Mouse (Mus musculus): ENCODE measurements around the gene Dtnbp1. TPM values are rescaled to one million over a fixed set of nuclear protein-coding genes. Genes with fewer than 3 reads are reported as not detected.

Dtnbp1 gene
- polyA plus RNA-seq, 1 experiment from 2014 or later = 93.0 TPM

- 69% methylated on average over 18 of the region's 18 CpGs for WGBS
Measured at GRCm38 (mm10) chr13:44932307-44933264, 69.4 kb downstream of the Dtnbp1 start.

DNA sequence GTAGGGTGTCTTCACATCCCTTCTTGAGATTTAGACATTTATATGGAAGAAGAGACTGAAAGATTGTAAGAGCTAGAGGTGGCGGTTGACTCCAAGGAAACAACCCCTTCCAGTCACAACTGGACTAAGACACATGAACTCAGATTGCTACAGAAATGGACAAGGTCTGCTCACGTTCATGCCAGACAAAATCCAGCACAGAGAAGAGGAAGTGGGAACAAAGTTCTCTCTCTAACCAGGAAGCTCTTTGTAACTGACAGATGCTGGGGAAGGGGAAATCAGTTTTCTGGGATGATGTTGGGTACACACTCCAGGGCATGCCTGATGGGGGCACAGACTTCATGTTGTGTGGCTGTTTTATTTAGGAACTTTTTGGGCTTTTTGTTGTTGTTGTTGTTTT, 75.6 kb downstream of the Dtnbp1 start:
- no peak for TF ChIP-seq CTCF (IDR thresholded peaks at IDR 0.05; ENCODE audit: low read depth)
- peaks cover 35% of the 10 kb centered on the region for H3K36me3 ChIP-seq (ENCODE audit: insufficient read depth, low read length)

More at GRCm38 (mm10) chr13:44932307-44933264, 69.4 kb downstream of the Dtnbp1 start:
- ATAC-seq (replicated peaks; ENCODE audit: low FRiP score, low read depth) (no peak), DNase-seq (ENCODE audit: low spot score) (no peak)
- Histone ChIP-seq H3K4me1 (replicated peaks; ENCODE audit: insufficient read depth, low read length) (no peaks in the 10 kb centered on the region; the same call in 1 of the 2 replicates), H3K27me3 (ENCODE audit: insufficient read depth, low read length) (no peaks in the 10 kb centered on the region), H3K36me3 (ENCODE audit: insufficient read depth, low read length) (0 out of 2 replicates have a peak, but pooled peaks cover 5% of the 10 kb centered on the region), H3K4me3 (replicated peaks; ENCODE audit: low read depth, low read length) (no peak overlapping the region), H3K9me3 (replicated peaks; ENCODE audit: low read length) (no peaks in the 10 kb centered on the region), H3K27ac (no peak overlapping the region), H3K4me2 (ENCODE audit: low read length) (no peak overlapping the region), H3K9ac (ENCODE audit: low read depth, low read length) (no peak overlapping the region)
- no peak for TF ChIP-seq CTCF (IDR thresholded peaks at IDR 0.05; ENCODE audit: low read depth)

GRCm38 (mm10) chr13:44925173-44925572, 76.8 kb downstream of the Dtnbp1 start:
- no peak for TF ChIP-seq CTCF (IDR thresholded peaks at IDR 0.05; ENCODE audit: low read depth)
- H3K27ac ChIP-seq = no peak overlapping the region
- no peak overlapping the region for H3K9ac ChIP-seq (ENCODE audit: low read depth, low read length)
- H3K4me3 ChIP-seq (replicated peaks; ENCODE audit: low read depth, low read length) = no peak overlapping the region
- no peaks in the 10 kb centered on the region for H3K9me3 ChIP-seq (replicated peaks; ENCODE audit: low read length)
- no peak overlapping the region for H3K4me2 ChIP-seq (ENCODE audit: low read length)
- ATAC-seq (replicated peaks; ENCODE audit: low FRiP score, low read depth) = no peak
- WGBS = 91% methylated on average over 2 of the region's 2 CpGs
- peaks cover 36% of the 10 kb centered on the region for H3K36me3 ChIP-seq (ENCODE audit: insufficient read depth, low read length)
- no peak for DNase-seq (ENCODE audit: low spot score)
- H3K27me3 ChIP-seq (ENCODE audit: insufficient read depth, low read length) = no peaks in the 10 kb centered on the region
- H3K4me1 ChIP-seq (replicated peaks; ENCODE audit: insufficient read depth, low read length) = no peaks in the 10 kb centered on the region

More for the DNA sequence above, 75.6 kb downstream of the Dtnbp1 start:
- Histone ChIP-seq H3K27me3 (ENCODE audit: insufficient read depth, low read length) (no peaks in the 10 kb centered on the region), H3K27ac (no peak overlapping the region), H3K4me1 (replicated peaks; ENCODE audit: insufficient read depth, low read length) (no peaks in the 10 kb centered on the region), H3K9ac (ENCODE audit: low read depth, low read length) (no peak overlapping the region), H3K9me3 (replicated peaks; ENCODE audit: low read length) (no peaks in the 10 kb centered on the region), H3K4me3 (replicated peaks; ENCODE audit: low read depth, low read length) (no peak overlapping the region), H3K4me2 (ENCODE audit: low read length) (no peak overlapping the region)
- no peak for ATAC-seq (replicated peaks; ENCODE audit: low FRiP score, low read depth)
- no peak for DNase-seq (ENCODE audit: low spot score)
- 82% methylated on average over 2 of the region's 2 CpGs for WGBS

DNA sequence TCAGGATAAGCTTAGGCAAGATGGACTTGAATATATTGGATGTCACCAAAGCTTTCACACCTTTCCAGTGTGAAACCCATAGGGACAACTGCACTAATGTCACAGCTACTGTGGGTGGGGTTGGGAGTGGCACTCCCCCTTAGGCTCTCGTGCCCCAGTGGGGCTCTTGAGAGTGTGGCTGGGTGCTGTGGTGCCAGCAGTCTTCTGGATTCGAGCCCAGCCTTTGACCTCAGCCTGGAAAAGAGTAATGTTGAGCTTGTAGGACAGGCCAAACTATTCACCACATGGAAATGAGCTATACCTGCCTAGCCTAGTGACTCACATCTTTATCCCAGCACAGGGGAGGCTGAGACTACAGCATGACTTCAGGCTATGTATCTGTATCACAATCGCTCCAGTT, 77.9 kb downstream of the Dtnbp1 start:
- Histone ChIP-seq H3K4me3 (replicated peaks; ENCODE audit: low read depth, low read length) (no peak overlapping the region), H3K4me1 (replicated peaks; ENCODE audit: insufficient read depth, low read length) (no peaks in the 10 kb centered on the region), H3K9ac (ENCODE audit: low read depth, low read length) (no peak overlapping the region), H3K36me3 (ENCODE audit: insufficient read depth, low read length) (peaks cover 42% of the 10 kb centered on the region), H3K9me3 (replicated peaks; ENCODE audit: low read length) (no peaks in the 10 kb centered on the region), H3K27me3 (ENCODE audit: insufficient read depth, low read length) (no peaks in the 10 kb centered on the region), H3K4me2 (ENCODE audit: low read length) (no peak overlapping the region), H3K27ac (no peak overlapping the region)
- ATAC-seq (replicated peaks; ENCODE audit: low FRiP score, low read depth) (no peak), DNase-seq (ENCODE audit: low spot score) (no peak)
- WGBS = 91% methylated on average over 3 of the region's 3 CpGs
- no peak for TF ChIP-seq CTCF (IDR thresholded peaks at IDR 0.05; ENCODE audit: low read depth)

DNA sequence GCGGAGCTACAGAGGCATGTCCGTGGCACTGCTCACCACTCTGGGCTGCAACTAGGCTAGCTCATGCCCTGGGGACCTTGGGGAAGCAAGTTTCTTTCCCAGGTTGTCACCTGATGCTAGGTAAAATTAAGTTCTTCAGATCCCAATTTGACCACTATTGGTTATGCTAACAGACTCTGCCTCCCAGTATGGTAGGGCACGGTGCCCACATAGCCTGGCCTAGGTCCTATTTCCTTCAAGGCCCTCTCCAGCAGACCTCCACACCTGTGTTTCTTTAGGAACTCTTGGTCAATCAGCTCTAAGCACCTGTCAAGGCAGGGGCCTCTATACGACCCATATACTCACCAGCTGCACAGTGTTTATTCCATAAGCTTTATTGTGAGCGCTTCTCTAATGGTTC, 80.2 kb downstream of the Dtnbp1 start:
- H3K36me3 ChIP-seq (ENCODE audit: insufficient read depth, low read length) = peaks cover 65% of the 10 kb centered on the region
- no peak overlapping the region for H3K27ac ChIP-seq
- ATAC-seq (replicated peaks; ENCODE audit: low FRiP score, low read depth) (no peak), DNase-seq (ENCODE audit: low spot score) (no peak)
- WGBS = 85% methylated on average over 5 of the region's 5 CpGs
- H3K4me3 ChIP-seq (replicated peaks; ENCODE audit: low read depth, low read length) = no peak overlapping the region
- H3K4me2 ChIP-seq (ENCODE audit: low read length) = no peak overlapping the region
- no peaks in the 10 kb centered on the region for H3K9me3 ChIP-seq (replicated peaks; ENCODE audit: low read length)
- H3K9ac ChIP-seq (ENCODE audit: low read depth, low read length) = no peak overlapping the region
- H3K27me3 ChIP-seq (ENCODE audit: insufficient read depth, low read length) = no peaks in the 10 kb centered on the region
- no peaks in the 10 kb centered on the region for H3K4me1 ChIP-seq (replicated peaks; ENCODE audit: insufficient read depth, low read length)
- TF ChIP-seq CTCF (IDR thresholded peaks at IDR 0.05; ENCODE audit: low read depth) = no peak

DNA sequence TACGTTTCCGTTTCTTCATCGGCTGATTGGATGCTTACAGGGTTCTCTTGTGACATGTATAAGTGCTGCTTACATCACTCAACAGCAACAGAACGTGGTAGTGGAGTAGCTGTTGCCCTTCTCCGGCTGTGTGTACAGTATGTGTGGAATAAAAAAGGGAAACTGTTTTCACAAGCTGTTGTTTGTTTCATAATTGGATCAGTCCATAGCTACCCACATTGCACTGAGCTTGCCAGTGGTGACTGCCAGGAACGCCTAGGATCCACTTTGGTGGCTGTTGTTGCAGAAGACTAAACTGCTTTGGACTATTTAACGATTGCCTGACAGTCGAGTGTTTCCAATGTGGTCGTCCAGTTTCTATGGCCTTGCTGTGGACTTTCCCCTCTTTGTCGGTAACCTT, 80.9 kb downstream of the Dtnbp1 start:
- TF ChIP-seq CTCF (IDR thresholded peaks at IDR 0.05; ENCODE audit: low read depth) = no peak
- WGBS = 45% methylated on average over 10 of the region's 10 CpGs
- ATAC-seq (replicated peaks; ENCODE audit: low FRiP score, low read depth) (no peak), DNase-seq (ENCODE audit: low spot score) (no peak)
- Histone ChIP-seq H3K4me3 (replicated peaks; ENCODE audit: low read depth, low read length) (no peak overlapping the region), H3K9me3 (replicated peaks; ENCODE audit: low read length) (no peaks in the 10 kb centered on the region), H3K27me3 (ENCODE audit: insufficient read depth, low read length) (no peaks in the 10 kb centered on the region), H3K27ac (no peak overlapping the region), H3K4me1 (replicated peaks; ENCODE audit: insufficient read depth, low read length) (no peaks in the 10 kb centered on the region), H3K4me2 (ENCODE audit: low read length) (no peak overlapping the region), H3K9ac (ENCODE audit: low read depth, low read length) (no peak overlapping the region), H3K36me3 (ENCODE audit: insufficient read depth, low read length) (peaks cover 71% of the 10 kb centered on the region)
